Mouse (Mus musculus) lung, postnatal 0 days (tissue): Measurements from ENCODE around the gene Dennd1a. TPM values are rescaled to one million over a fixed set of nuclear protein-coding genes. Genes with fewer than 3 reads are reported as not detected.

Source experiments
- ATAC-seq: fragments of 200-750 bp; cut with Nextera tagmentation; 2 replicates; pipeline ENCODE4 v1.8.0; 2017; ENCODE audit warnings: moderate library complexity
- DNase-seq: peaks from one replicate; pipeline ENCODE4 v3.0.0-alpha.2; 2016; ENCODE audit warnings: low spot score
- H3K27ac ChIP-seq: fragments of 300-500 bp; sonication (generic); 2 replicates; pipeline ENCODE4 v1.5.1; 2014; ENCODE audit warnings: antibody characterized with exemption, mild to moderate bottlenecking, low read length, mixed read lengths
- H3K27me3 ChIP-seq: fragments of 300-500 bp; sonication (generic); replicated peaks from 2 replicates; pipeline ENCODE4 v1.6.1; 2014; ENCODE audit warnings: low read length, mixed read lengths; ENCODE audit not compliant: insufficient read depth
- H3K36me3 ChIP-seq: fragments of 300-500 bp; sonication (generic); 2 replicates; pipeline ENCODE4 v1.6.1; 2014; ENCODE audit warnings: low read length, mixed read lengths; ENCODE audit not compliant: insufficient read depth
- H3K4me1 ChIP-seq: fragments of 300-500 bp; sonication (generic); 2 replicates; pipeline ENCODE4 v1.6.1; 2014; ENCODE audit warnings: antibody characterized with exemption, low read depth, low read length, mixed read lengths; ENCODE audit not compliant: insufficient read depth
- H3K4me2 ChIP-seq: fragments of 300-500 bp; sonication (generic); replicated peaks from 2 replicates; pipeline ENCODE4 v1.6.1; 2014; ENCODE audit warnings: low read depth, mild to moderate bottlenecking, low read length, moderate library complexity, mixed read lengths
- H3K4me3 ChIP-seq: fragments of 300-500 bp; sonication (generic); 2 replicates; pipeline ENCODE4 v1.5.1; 2014; ENCODE audit warnings: low read depth, low read length
- H3K9ac ChIP-seq: fragments of 300-500 bp; sonication (generic); replicated peaks from 2 replicates; pipeline ENCODE4 v1.6.1; 2014; ENCODE audit warnings: low read depth, mild to moderate bottlenecking
- H3K9me3 ChIP-seq: fragments of 300-500 bp; sonication (generic); 2 replicates; pipeline ENCODE4 v1.6.1; 2016; ENCODE audit warnings: low read length, mixed read lengths
- CTCF ChIP-seq: IDR thresholded peaks from 2 replicates; pipeline ENCODE4 v1.5.1; 2016; ENCODE audit warnings: antibody characterized with exemption, mild to moderate bottlenecking
- EP300 ChIP-seq: IDR thresholded peaks from 2 replicates; pipeline ENCODE4 v1.6.1; 2016; ENCODE audit warnings: antibody characterized with exemption, mild to moderate bottlenecking, control low read depth
- WGBS: fragments of 180-500 bp; shearing (Covaris S2); extraction: QIAGEN DNeasy Blood & Tissue Kit; methylation state at CpG from one replicate; pipeline ENCODE4 v1.1.7; 2014; 5-methylcytosine and 5-hydroxymethylcytosine counted together
- polyA plus RNA-seq: library from polyadenylated mRNA; unstranded; fragments of >200 nt; fragmentation: Nextera tagmentation; extraction: Ambion mirVana; gene quantifications from 2 replicates; pipeline ENCODE4 v1.2.1, GENCODE M21; 2015

Dennd1a gene
- polyA plus RNA-seq, 1 experiment from 2014 or later, result 4.4 TPM

DNA sequence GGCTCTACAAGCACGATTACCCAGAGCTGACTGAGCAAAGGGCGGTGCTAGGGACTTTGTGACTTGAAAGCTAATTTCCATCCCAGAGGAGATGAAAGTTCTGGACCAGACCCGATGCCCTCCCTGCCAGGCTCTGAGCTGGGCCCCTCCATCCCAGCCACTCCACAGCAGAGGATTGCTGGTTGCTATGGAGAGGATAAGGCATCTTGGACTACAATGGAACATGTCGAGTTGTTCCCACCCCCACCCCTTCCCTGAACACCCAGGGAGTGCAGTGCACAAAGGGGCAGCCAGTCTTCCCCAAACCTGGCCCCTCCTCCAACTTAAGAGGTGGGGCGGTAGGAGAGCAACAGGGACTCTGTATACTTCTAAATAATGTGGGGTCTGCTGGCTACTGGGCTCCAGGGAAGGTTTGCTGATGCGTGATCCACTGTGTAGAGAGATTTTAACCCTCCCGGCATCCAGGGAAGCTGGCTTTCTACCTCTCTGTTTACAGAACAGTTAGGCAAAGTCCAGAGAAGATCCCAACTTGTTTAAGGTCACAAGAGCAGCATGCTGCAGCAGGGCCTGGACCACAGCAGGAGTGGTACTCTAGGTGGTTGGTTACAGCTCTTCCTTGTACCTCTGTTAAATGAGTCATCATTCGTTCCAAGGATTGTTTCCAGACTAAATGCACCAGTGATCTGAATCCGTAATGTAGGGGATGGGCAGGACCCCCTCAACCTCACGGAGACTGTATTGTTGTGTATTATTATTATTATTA lies 509.1 kb downstream of the Dennd1a start:
- H3K4me1 ChIP-seq, result no peaks in the 10 kb centered on the region; the same call in 1 of the 2 replicates
- H3K4me2 ChIP-seq, result no peak overlapping the region
- DNase-seq, result no peak
- no peak overlapping the region for H3K27ac ChIP-seq
- no peak for ATAC-seq
- H3K27me3 ChIP-seq, result 0 out of 2 replicates have a peak, but pooled peaks cover 3% of the 10 kb centered on the region
- no peaks in the 10 kb centered on the region for H3K9me3 ChIP-seq
- no peak for TF ChIP-seq EP300
- no peak for TF ChIP-seq CTCF
- 43% methylated on average over 10 of the region's 10 CpGs for WGBS
- H3K9ac ChIP-seq, result no peak overlapping the region
- no peak overlapping the region for H3K4me3 ChIP-seq
- no peaks in the 10 kb centered on the region for H3K36me3 ChIP-seq

DNA sequence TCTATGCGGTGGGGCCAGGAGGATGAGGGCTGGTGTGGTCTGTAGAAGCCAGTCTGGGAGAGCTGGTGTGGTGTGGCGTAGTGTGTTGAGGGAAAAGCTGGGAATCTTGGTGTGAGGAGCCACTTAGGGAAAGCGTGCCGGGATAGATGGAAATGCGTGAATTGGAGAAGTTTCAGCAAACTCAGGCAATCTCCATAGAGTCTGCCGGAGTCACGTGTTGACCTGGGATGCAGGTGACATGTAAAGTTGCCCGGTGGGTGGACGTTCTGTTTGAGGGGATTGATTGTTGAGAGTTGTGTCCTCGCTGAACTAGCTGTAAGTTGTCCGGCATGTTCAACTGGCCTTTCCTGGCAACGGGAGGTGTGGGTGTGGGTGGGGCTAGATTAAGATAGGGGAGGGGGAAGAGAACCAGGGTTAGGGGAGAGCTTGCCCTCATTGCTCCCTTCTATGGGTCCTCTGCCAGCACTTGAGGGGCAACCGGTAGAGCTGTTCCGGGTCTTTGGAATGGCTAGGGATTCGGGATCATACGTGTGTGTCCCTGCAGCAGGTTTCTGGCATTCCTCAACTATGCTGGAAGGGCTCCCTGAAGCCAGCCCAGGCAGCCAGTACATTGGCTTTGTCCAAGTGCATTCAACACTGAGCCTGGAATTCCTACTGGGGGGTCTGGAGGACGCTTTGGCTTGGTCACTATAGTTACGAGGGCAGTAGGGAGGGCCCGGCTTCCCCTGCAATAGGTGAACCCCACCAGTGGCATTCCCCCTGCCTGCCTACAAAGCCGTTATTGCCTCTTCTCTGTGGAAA lies 510.4 kb downstream of the Dennd1a start:
- H3K27ac ChIP-seq, result no peak overlapping the region
- H3K9me3 ChIP-seq, result no peaks in the 10 kb centered on the region
- H3K27me3 ChIP-seq, result 0 out of 2 replicates have a peak, but pooled peaks cover 3% of the 10 kb centered on the region
- no peak for TF ChIP-seq CTCF
- no peak for TF ChIP-seq EP300
- no peak overlapping the region for H3K9ac ChIP-seq
- no peak for DNase-seq
- no peaks in the 10 kb centered on the region for H3K36me3 ChIP-seq
- 21% methylated on average over 20 of the region's 20 CpGs for WGBS
- ATAC-seq, result no peak
- H3K4me2 ChIP-seq, result peak overlapping the region; percentile 41; the same call in 1 of the 2 replicates
- no peak overlapping the region for H3K4me3 ChIP-seq
- no peaks in the 10 kb centered on the region; the same call in 1 of the 2 replicates for H3K4me1 ChIP-seq

DNA sequence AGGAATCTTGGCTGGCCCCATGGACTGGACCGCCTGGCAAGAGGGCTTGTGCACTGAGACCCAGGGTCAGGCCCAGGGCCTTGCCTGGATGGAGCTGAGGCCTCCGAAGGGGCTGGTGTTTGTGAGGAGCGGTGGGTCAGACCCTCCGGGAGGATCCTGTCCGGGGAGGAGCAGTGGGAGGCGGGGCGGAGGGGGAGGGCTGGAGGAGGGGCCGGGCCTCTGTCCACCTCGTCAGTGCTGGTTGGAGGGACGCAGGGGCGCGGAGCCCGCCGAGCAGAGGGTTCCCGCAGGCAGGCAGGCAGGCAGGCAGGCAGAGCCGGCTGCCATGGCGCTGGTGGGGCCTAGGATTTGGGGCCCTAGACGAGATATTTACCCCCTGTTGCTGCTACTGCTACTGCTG lies 511.2 kb downstream of the Dennd1a start, which contains the start of gene Crb2:
Gene Crb2 (plus strand): TSS at position 234 of the 400 bp plus-strand sequence.
- H3K9ac ChIP-seq, result no peak within 1 kb of the TSS
- H3K9me3 ChIP-seq, result no peaks in the 10 kb centered on the region
- TF ChIP-seq EP300 (no peak), CTCF (no peak)
- no peak for ATAC-seq
- 6% methylated on average over 17 of the region's 18 CpGs for WGBS
- no peak within 1 kb of the TSS for H3K27ac ChIP-seq
- peak within 1 kb of the TSS; percentile 41 for H3K4me2 ChIP-seq
- 0 out of 2 replicates have a peak, but pooled peaks cover 3% of the 10 kb centered on the region for H3K27me3 ChIP-seq
- H3K36me3 ChIP-seq, result no peaks in the 10 kb centered on the region
- H3K4me1 ChIP-seq, result no peaks in the 10 kb centered on the region; the same call in 1 of the 2 replicates
- no peak within 1 kb of the TSS for H3K4me3 ChIP-seq
- no peak for DNase-seq

DNA sequence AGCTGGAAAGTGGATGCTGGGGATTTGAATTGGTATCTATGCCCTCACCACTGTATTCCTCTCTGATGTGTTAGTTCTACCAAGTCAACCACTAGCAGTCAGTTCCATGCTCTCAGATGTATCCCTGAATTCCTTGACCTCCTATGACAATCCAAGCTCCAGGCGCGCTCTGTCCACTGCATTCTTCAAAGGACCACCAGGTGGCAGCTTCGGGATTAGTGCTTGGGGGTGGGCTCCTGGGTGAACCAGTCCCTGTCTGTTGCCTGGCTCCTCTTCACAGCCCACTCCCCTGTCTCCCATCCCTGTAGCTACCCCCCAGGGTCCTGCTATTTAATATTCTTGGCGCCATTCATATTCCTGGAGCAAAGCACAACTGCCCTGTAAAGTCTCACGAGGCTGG lies 512.6 kb downstream of the Dennd1a start:
- no peak for ATAC-seq
- H3K27ac ChIP-seq, result no peak overlapping the region
- H3K36me3 ChIP-seq, result no peaks in the 10 kb centered on the region
- 0 out of 2 replicates have a peak, but pooled peaks cover 3% of the 10 kb centered on the region for H3K27me3 ChIP-seq
- no peak overlapping the region for H3K9ac ChIP-seq
- no peak overlapping the region for H3K4me3 ChIP-seq
- H3K9me3 ChIP-seq, result no peaks in the 10 kb centered on the region
- peak; percentile 48 for DNase-seq
- no peaks in the 10 kb centered on the region; the same call in 1 of the 2 replicates for H3K4me1 ChIP-seq
- 13% methylated on average over 5 of the region's 5 CpGs for WGBS
- TF ChIP-seq CTCF (peak; percentile 76), EP300 (no peak)
- no peak overlapping the region for H3K4me2 ChIP-seq

DNA sequence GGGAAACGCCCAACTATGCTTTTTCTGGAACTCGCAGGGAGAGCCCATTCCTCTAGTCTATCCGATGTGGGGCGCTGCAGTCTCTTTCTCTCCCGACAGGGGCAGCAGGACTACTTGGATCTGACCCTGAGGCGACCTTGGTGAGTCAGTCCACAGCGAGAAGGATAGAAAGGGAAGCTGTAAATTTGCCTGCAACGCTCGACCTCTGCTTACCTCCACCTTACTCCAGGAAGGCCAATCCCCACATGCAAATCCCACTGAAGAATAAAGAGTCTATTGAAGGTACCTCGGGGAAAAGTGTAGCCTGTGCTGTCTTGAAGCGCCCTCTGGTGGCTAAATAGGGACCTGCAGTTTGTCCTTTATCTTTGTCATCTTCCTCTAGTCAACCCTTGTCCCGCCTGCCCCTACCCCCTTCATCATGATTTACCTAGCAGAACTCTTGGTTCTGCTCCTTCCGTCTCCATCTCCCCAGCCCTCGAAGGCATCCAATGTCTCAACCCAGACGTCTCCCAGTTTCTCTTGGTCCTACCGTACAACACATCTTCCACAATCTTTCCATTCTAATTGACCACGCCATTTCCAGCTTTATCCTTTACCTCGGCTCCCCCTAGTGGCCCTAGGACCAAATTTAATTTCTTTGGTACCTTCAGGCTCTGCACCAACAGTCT lies 515.4 kb downstream of the Dennd1a start:
- WGBS, result under 1% methylated on average over 18 of the region's 18 CpGs
- TF ChIP-seq CTCF (peak; percentile 76), EP300 (no peak)
- DNase-seq (peak; percentile 94), ATAC-seq (peak; percentile 79)
- peak overlapping the region; percentile 32 for H3K4me3 ChIP-seq
- no peaks in the 10 kb centered on the region for H3K9me3 ChIP-seq
- peak overlapping the region; percentile 54 for H3K4me2 ChIP-seq
- no peak overlapping the region for H3K9ac ChIP-seq
- no peaks in the 10 kb centered on the region for H3K27me3 ChIP-seq
- peaks cover 6% of the 10 kb centered on the region; the same call in 1 of the 2 replicates for H3K4me1 ChIP-seq
- no peaks in the 10 kb centered on the region for H3K36me3 ChIP-seq
- no peak overlapping the region for H3K27ac ChIP-seq
